Comparison of ENCODE assay signal across 8 mouse cellular contexts in the genomic region with DNA sequence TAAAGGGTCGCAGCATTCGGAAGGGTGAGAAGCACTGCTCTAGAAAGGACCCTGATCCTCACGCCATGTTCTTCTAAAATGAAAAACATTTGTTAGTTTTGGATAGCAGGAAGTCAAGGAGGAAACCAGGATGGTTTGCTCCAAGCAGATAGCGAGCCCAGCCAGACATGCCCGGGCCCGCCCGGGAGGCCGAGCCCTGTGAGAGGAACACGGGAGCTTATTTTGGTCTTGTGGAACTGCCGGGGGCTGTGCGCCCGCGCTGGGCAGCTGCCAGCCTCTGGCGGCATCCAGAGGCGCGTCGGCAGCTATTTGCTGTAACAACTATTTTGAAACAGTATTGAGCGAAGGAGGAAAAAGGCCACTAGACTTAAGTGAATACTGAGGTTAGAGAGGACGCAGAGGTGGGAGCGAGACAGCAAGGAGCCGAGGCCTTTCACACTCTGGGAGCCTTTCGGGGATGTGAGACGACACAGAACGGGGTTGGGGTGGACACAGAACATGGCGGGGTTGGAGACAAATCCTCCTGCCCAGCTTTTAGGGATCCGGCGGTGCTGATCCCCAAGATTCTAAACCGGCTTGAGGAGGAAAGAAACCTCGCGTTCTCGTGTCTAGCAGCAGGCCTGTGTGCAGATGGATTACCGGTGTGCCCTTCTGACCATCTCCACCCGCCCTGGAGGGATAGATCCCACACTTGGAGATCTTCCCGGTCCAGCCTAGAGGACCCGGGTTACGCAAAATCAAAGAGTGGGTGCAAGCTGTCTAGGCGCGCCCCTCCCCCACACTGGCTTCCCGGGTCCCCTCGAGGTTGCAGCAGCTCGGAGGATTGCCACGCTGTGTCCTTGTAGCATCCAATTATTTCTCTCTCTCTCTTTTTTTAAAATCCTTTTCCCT. TPM values are rescaled to one million over a fixed set of nuclear protein-coding genes. Genes with fewer than 3 reads are reported as not detected.
DNase-seq lines count a peak whose midpoint lies in the region; ATAC-seq and TF ChIP-seq lines count a peak whose summit lies in the region.

No protein-coding gene starts in this region.

- H3K79me2 ChIP-seq in myocyte (ENCODE audit: control insufficient read depth, insufficient read depth): peaks cover 37% of the 10 kb centered on the region

- H3K36me3 ChIP-seq in megakaryocyte, embryonic 14.5 days (replicated peaks; ENCODE audit: low read length): peaks cover 48% of the 10 kb centered on the region
- no peaks in the 10 kb centered on the region for H3K36me3 ChIP-seq in limb, embryonic 15.5 days
- no peaks in the 10 kb centered on the region for H3K36me3 ChIP-seq in myocyte (ENCODE audit: control insufficient read depth, insufficient read depth)

- TF ChIP-seq POLR2A in myocyte (IDR thresholded peaks at IDR 0.05; ENCODE audit: insufficient read length, low read depth): no peak

- H3K27me3 ChIP-seq in megakaryocyte, embryonic 14.5 days (replicated peaks): peaks cover 15% of the 10 kb centered on the region
- H3K27me3 ChIP-seq in limb, embryonic 15.5 days: no peaks in the 10 kb centered on the region
- H3K27me3 ChIP-seq in myocyte (ENCODE audit: control insufficient read depth, insufficient read depth, insufficient read length): no peaks in the 10 kb centered on the region

- DNase-seq in embryo, embryonic 10 days (ENCODE audit: low spot score): peak; percentile 67
- peak; percentile 86 to 92 for DNase-seq in heart, adult 18-20 months
- peak; percentile 87 for DNase-seq in kidney, adult 18-20 months
- DNase-seq in thymus, postnatal 36 days: peak; percentile 29 to 52

- WGBS in limb, embryonic 15.5 days: 3% methylated on average over 42 of the region's 42 CpGs

- H3K9ac ChIP-seq in limb, embryonic 15.5 days: peak overlapping the region; percentile 75

- H3K4me3 ChIP-seq in megakaryocyte, embryonic 14.5 days (replicated peaks): peak overlapping the region; percentile 98
- peak overlapping the region; percentile 81 for H3K4me3 ChIP-seq in limb, embryonic 15.5 days
- peak overlapping the region; percentile 72 for H3K4me3 ChIP-seq in myocyte

- peak overlapping the region; percentile 64 for H3K4me2 ChIP-seq in limb, embryonic 15.5 days
- peak overlapping the region; percentile 87 for H3K4me2 ChIP-seq in myocyte (ENCODE audit: low read depth)

- no peaks in the 10 kb centered on the region for H3K9me3 ChIP-seq in megakaryocyte, embryonic 14.5 days
- no peaks in the 10 kb centered on the region for H3K9me3 ChIP-seq in limb, embryonic 15.5 days

- H3K27ac ChIP-seq in limb, embryonic 15.5 days: peak overlapping the region; percentile 80

- ATAC-seq in megakaryocyte, adult 5-6 weeks (ENCODE audit: poor library complexity, severe bottlenecking): no peak
- ATAC-seq in limb, embryonic 15.5 days (ENCODE audit: insufficient number of reproducible peaks, low FRiP score, low TSS enrichment, low read depth): no peak

- H3K4me1 ChIP-seq in megakaryocyte, embryonic 14.5 days: peaks cover 69% of the 10 kb centered on the region
- H3K4me1 ChIP-seq in limb, embryonic 15.5 days: peaks cover 75% of the 10 kb centered on the region

- peak overlapping the region; percentile 75 for H3ac ChIP-seq in myocyte (ENCODE audit: control insufficient read depth, insufficient read length)

TF ChIP-seq in myocyte, 11 proteins besides CTCF, POLR2A, EP300 and RAD21:
- TF ChIP-seq MYOG (IDR thresholded peaks at IDR 0.05; ENCODE audit: control insufficient read depth in 1 of 3, insufficient read depth in 1 of 3, insufficient read length in 2 of 3, low read depth in 2 of 3): no peak
- TF ChIP-seq MYOD1 (IDR thresholded peaks at IDR 0.05; ENCODE audit: control insufficient read depth in 1 of 3, insufficient read length in 2 of 3, low read depth in 2 of 3): peak in 1 of 3 experiments; percentile 26
- no peak for TF ChIP-seq CEBPB (IDR thresholded peaks at IDR 0.05; ENCODE audit: insufficient read depth, poor library complexity, severe bottlenecking)
- TF ChIP-seq USF1 (IDR thresholded peaks at IDR 0.05; ENCODE audit: low read depth): no peak
- TF ChIP-seq TCF3 (IDR thresholded peaks at IDR 0.05; ENCODE audit: insufficient read length, low read depth): no peak
TF ChIP-seq in myocyte: peak in this region for 1.

RNA-seq across cellular contexts. Expression of a gene that starts 2.6 kb away (rescaled TPM):
- 10.2 and 26.1 TPM in 2 replicates for polyA plus RNA-seq in megakaryocyte, embryonic 14.5 days (2012; ENCODE audit: insufficient read depth, low replicate concordance)
- 3.1 and 4.4 TPM in 2 replicates for total RNA-seq in megakaryocyte, adult 5-6 weeks (2015)
- total RNA-seq in megakaryocyte, adult 5-6 weeks (2017): 1.3 and 1.7 TPM in 2 replicates
- total RNA-seq in heart, adult 18-20 months (2021): 1 to 10 TPM; 3.5 to 5.0 TPM
- 5.8 and 6.7 TPM in 2 replicates for polyA plus RNA-seq in limb, embryonic 15.5 days (2015; fragmentation: Nextera tagmentation; extraction: Ambion mirVana)
- polyA plus RNA-seq in myocyte (2012; fragmentation: generic; extraction: Trizol): 6.3 TPM
